25 mouse cellular contexts compared by ENCODE assay signal in genomic region chr1:42983082-42983771, GRCm38 (mm10). TPM values are rescaled to one million over a fixed set of nuclear protein-coding genes. Genes with fewer than 3 reads are reported as not detected.
DNase-seq lines count a peak whose midpoint lies in the region; ATAC-seq and TF ChIP-seq lines count a peak whose summit lies in the region.
"Had no signal": no experiment of that assay in that cellular context is flagged by ENCODE, and none has a peak within 500 bp of the region (broad histone marks: within the 10 kb centered on the region; RNA-seq: fewer than 3 reads in every experiment).

No protein-coding gene starts in this region.

- TF ChIP-seq CTCF in kidney, postnatal 0 days (IDR thresholded peaks at IDR 0.05; ENCODE audit: low read depth) = no peak

- no peak for DNase-seq in kidney, adult 11 months
- DNase-seq in kidney, postnatal 0 days (ENCODE audit: low spot score) = peak; percentile 61
- no peak for DNase-seq in kidney, postnatal 10 days
- DNase-seq in mesoderm, embryonic 11.5 days (ENCODE audit: low read depth, low spot score) = peak; percentile 30
- no peak for DNase-seq in embryonic facial prominence, embryonic 10.5 days (ENCODE audit: low spot score)
- DNase-seq: adrenal gland, adult 2 months; adrenal gland, postnatal 14 days; cerebellum, adult 11 months; cerebellum, adult 2 months; cerebellum, adult 9-11 months; cerebellum, postnatal 25 days; gastrocnemius, postnatal 10 days; gastrocnemius, postnatal 36 days; heart, adult 2 months; heart, postnatal 14 days; heart, postnatal 4 days had no signal

- H3K4me1 ChIP-seq in kidney, embryonic 14.5 days (ENCODE audit: control insufficient read depth, insufficient read depth, low read length) = 0 out of 2 replicates have a peak, but pooled peaks cover 4% of the 10 kb centered on the region
- H3K4me1 ChIP-seq in kidney, postnatal 0 days (replicated peaks; ENCODE audit: insufficient read depth, low read length) = 0 out of 2 replicates have a peak, but pooled peaks cover 4% of the 10 kb centered on the region
- no peaks in the 10 kb centered on the region; the same call in 1 of the 2 replicates for H3K4me1 ChIP-seq in embryonic facial prominence, embryonic 10.5 days
- H3K4me1 ChIP-seq: forebrain, embryonic 10.5 days; forebrain, embryonic 13.5 days; heart, embryonic 10.5 days; heart, embryonic 13.5 days; hindbrain, embryonic 15.5 days had no signal

- WGBS in kidney, embryonic 14.5 days = 23% methylated on average over 8 of the region's 8 CpGs
- 23% methylated on average over 8 of the region's 8 CpGs for WGBS in kidney, postnatal 0 days
- WGBS in embryonic facial prominence, embryonic 10.5 days = 80% methylated on average over 8 of the region's 8 CpGs

- no peak overlapping the region for H3K4me2 ChIP-seq in kidney, embryonic 14.5 days (replicated peaks; ENCODE audit: low read depth, low read length)
- H3K4me2 ChIP-seq in kidney, postnatal 0 days (ENCODE audit: low read length) = no peak overlapping the region
- H3K4me2 ChIP-seq: forebrain, embryonic 13.5 days; heart, embryonic 13.5 days; hindbrain, embryonic 15.5 days had no signal

- no peaks in the 10 kb centered on the region for H3K36me3 ChIP-seq in kidney, embryonic 14.5 days (ENCODE audit: control insufficient read depth, insufficient read depth, low read length)
- no peaks in the 10 kb centered on the region for H3K36me3 ChIP-seq in kidney, postnatal 0 days (ENCODE audit: insufficient read depth, low read length)
- no peaks in the 10 kb centered on the region for H3K36me3 ChIP-seq in embryonic facial prominence, embryonic 10.5 days (replicated peaks)
- H3K36me3 ChIP-seq: forebrain, embryonic 10.5 days; heart, embryonic 10.5 days; heart, embryonic 13.5 days had no signal

- H3K4me3 ChIP-seq in kidney, embryonic 14.5 days (ENCODE audit: low read length) = no peak overlapping the region
- no peak overlapping the region for H3K4me3 ChIP-seq in kidney, postnatal 0 days (replicated peaks; ENCODE audit: low read depth, low read length)
- no peak overlapping the region for H3K4me3 ChIP-seq in embryonic facial prominence, embryonic 10.5 days
- H3K4me3 ChIP-seq: forebrain, embryonic 10.5 days; forebrain, embryonic 13.5 days; heart, adult 2 months; heart, embryonic 10.5 days; heart, embryonic 13.5 days; hindbrain, embryonic 15.5 days had no signal

- ATAC-seq in kidney, embryonic 14.5 days (ENCODE audit: low FRiP score, low TSS enrichment) = peak; percentile 91
- no peak; the same call in 1 of the 2 replicates for ATAC-seq in kidney, postnatal 0 days (replicated peaks; ENCODE audit: low FRiP score, low read depth)
- ATAC-seq: CD4-positive, CD25-positive, alpha-beta regulatory T cell, adult 4 months; forebrain, embryonic 13.5 days; forebrain, embryonic 16.5 days had no signal

- no peak overlapping the region; the same call in 1 of the 2 replicates for H3K27ac ChIP-seq in kidney, embryonic 14.5 days (ENCODE audit: low read depth, low read length)
- no peak overlapping the region for H3K27ac ChIP-seq in kidney, postnatal 0 days
- H3K27ac ChIP-seq in embryonic facial prominence, embryonic 10.5 days (replicated peaks) = no peak overlapping the region
- H3K27ac ChIP-seq: forebrain, embryonic 10.5 days; forebrain, embryonic 13.5 days; heart, adult 2 months; heart, embryonic 10.5 days; heart, embryonic 13.5 days; hindbrain, embryonic 15.5 days had no signal

- no peak overlapping the region for H3K9ac ChIP-seq in kidney, embryonic 14.5 days (ENCODE audit: low read depth, low read length)
- no peak overlapping the region for H3K9ac ChIP-seq in kidney, postnatal 0 days (ENCODE audit: low read depth, low read length)
- H3K9ac ChIP-seq: forebrain, embryonic 13.5 days; heart, embryonic 13.5 days; hindbrain, embryonic 15.5 days had no signal

- no peaks in the 10 kb centered on the region for H3K9me3 ChIP-seq in kidney, embryonic 14.5 days (ENCODE audit: control insufficient read depth, low read length)
- no peaks in the 10 kb centered on the region for H3K9me3 ChIP-seq in kidney, postnatal 0 days (replicated peaks; ENCODE audit: low read length)
- H3K9me3 ChIP-seq in embryonic facial prominence, embryonic 10.5 days = no peaks in the 10 kb centered on the region
- H3K9me3 ChIP-seq: heart, embryonic 10.5 days; hindbrain, embryonic 15.5 days had no signal

- no peaks in the 10 kb centered on the region for H3K27me3 ChIP-seq in kidney, embryonic 14.5 days (ENCODE audit: control insufficient read depth, insufficient read depth, low read length)
- H3K27me3 ChIP-seq in kidney, postnatal 0 days (ENCODE audit: insufficient read depth, low read length) = no peaks in the 10 kb centered on the region
- H3K27me3 ChIP-seq in embryonic facial prominence, embryonic 10.5 days (replicated peaks; ENCODE audit: low read depth, poor library complexity, severe bottlenecking) = no peaks in the 10 kb centered on the region
- H3K27me3 ChIP-seq: forebrain, embryonic 13.5 days; heart, embryonic 13.5 days; hindbrain, embryonic 15.5 days had no signal

RNA-seq across cellular contexts. Expression of gene Gpr45, which starts 30.6 kb away (rescaled TPM):
- polyA plus RNA-seq in kidney, embryonic 14.5 days (2014; fragmentation: Nextera tagmentation; extraction: Ambion mirVana) = 18.3 and 20.0 TPM in 2 replicates
- polyA plus RNA-seq in kidney, postnatal 0 days (2015; fragmentation: Nextera tagmentation; extraction: Ambion mirVana) = 11.0 and 11.2 TPM in 2 replicates
- polyA plus RNA-seq in embryonic facial prominence, embryonic 10.5 days (2016; fragmentation: Nextera tagmentation; extraction: Ambion mirVana) = 13.1 and 14.7 TPM in 2 replicates
- polyA plus RNA-seq: C2C12 had no signal

Comparison
In these comparisons a context has a peak if more than half of its experiments do, and no peak if none do; other contexts are left out.
1. DNase-seq: peak in kidney, postnatal 0 days (single experiment) and mesoderm, embryonic 11.5 days (single experiment); none in kidney, adult 11 months (single experiment), kidney, postnatal 10 days (single experiment) and embryonic facial prominence, embryonic 10.5 days (single experiment).